Mouse (Mus musculus): ENCODE data around the gene Naa80.
A peak's percentile ranks its signal among the peaks of the same experiment; 100 is the strongest.

Naa80 gene

DNA sequence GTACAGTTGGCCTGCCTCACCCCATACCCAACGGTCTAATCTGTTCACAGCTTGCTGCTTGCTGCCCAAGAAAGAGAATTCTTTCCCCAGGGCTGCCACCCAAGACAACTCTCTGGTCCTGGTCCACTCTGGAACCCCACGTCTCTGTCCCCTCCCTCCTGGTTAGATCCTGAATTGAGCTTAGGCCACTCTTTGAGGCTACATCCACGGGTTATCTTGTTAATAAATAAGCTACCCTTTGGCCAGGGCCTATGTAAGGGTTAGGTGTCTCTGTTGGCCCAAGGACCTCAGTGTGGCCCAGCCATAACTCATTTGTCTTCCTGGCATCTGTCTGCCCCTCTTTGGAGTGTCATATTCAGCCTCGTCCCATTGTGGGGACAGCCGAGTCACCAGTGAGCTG lies 19.7 kb downstream of the Naa80 start:
- DNase-seq: no peak

DNA sequence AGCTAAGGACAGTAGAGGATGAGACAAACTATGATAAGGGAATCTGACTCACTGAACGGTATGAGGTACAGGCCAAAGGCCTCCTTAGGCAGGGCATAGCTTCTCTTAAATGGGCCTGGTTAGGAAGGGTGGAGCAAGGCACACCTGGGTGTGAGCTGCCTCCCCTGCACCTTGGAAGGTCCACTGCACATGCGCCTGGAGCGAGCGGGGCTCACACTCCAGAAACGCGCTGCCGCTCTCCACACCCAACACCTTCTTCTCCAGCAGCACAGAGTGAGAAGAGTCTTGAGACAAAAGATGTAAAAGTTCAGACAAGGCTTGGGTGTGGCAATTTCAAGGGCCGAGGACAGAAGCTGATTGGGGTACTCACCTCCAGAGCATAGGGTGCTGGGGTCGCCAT lies 20.7 kb downstream of the Naa80 start:
- no peak for DNase-seq

DNA sequence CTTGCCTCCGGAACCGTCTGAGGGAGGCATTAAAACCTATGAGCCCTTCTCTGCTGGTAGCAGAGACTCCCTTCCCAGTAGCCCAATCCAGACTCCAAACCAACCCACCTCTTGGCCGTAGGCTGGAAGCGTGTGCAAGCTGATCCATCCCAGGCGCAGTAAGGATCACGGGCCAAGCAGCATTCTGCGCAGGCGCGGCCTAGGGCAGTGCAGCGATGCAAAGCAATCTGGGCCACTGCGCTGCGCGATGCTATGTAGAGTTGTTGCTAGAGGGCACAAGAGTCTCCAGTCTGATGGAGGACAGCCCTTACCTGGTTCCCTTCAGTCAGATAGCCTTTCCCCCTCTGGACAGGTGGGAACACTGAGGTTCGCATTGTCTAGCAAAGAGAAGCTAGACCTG lies 21.2 kb downstream of the Naa80 start:
- no peak for DNase-seq

DNA sequence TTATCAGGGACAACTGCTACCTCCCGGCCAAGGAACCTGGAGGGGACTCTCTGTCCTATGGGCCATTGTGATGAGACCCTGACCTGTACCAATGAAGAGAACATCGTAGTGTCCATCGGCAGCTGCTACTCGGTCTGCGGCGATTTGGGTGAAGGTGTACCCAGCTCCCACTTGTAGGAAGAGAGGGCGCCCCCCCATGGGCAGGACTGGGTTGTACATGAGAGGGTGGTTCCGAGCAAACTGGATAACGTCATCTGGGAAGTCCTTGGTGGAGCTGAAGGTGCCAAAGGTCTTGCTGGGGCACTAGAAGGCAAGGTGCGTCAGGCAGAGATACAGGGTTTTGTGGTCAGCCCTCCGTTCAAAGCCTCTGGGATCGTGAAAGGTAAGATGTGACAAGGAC lies 22.1 kb downstream of the Naa80 start:
- DNase-seq: no peak

DNA sequence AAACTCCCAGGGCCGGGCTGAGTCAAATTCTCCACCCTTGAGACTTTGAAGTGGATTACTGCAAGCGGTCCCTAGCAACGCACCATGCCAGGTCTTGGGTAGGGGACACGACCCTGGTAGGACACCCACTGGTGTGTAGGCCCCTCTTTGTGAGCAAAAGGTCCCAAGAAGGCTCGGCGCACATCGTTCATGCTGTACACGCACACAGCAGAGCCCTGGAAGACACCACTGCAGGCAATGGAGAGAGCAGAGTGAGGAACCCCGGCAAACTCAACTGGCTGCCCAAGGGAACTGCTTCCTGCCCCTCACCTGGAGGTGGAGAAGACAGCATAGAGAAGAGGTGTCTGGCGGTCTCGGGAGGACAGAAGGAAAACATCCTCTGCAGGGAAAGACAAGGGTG lies 22.6 kb downstream of the Naa80 start:
- DNase-seq: no peak

DNA sequence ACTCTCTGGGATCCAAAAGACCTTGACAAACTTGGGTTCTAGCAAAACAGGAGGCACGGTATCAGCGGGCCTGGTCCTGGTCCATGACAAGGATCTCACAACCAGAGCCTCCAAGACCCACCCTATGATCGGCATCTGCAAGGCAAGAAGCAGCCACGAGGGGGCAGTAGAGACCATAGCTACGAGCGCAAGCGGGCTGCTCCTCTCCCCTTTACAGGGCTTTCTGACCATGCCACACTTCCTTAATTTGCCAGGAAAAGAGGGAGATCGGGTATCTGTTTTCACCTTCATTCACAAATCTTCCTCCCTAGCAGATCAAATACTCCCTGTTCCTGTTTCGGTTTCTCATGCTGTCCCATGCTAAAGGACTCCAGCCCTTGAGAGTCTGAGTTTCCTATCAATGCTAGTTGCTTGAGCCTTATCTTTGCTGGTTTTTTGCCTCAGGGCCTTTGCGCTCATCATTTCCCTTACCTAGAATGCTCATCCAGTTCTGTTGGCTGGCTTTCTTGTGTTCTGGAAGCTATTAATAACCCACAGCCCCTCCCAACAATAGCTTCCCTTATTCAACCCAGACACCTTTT lies 23.5 kb downstream of the Naa80 start:
- DNase-seq: peak; percentile 93

DNA sequence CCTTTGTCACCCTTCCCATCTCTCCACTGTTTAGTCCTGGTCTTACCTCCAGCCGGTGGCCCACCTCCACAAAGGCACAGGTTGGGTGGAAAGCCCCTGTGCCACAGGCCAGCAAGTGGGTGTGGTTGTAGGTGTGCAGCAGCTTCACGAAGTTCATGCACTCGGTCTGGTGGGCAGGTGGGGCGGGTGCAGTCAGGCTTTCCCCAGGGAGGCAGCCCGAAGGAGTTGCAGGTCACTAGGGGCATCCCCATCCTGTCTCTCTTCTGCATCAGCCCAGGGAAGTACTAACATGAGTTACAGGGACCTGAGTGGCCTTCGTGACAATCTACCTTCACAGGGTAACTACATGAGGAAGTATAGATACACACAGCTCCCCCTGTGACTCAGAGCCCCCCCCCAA lies 24.6 kb downstream of the Naa80 start:
- no peak for DNase-seq

DNA sequence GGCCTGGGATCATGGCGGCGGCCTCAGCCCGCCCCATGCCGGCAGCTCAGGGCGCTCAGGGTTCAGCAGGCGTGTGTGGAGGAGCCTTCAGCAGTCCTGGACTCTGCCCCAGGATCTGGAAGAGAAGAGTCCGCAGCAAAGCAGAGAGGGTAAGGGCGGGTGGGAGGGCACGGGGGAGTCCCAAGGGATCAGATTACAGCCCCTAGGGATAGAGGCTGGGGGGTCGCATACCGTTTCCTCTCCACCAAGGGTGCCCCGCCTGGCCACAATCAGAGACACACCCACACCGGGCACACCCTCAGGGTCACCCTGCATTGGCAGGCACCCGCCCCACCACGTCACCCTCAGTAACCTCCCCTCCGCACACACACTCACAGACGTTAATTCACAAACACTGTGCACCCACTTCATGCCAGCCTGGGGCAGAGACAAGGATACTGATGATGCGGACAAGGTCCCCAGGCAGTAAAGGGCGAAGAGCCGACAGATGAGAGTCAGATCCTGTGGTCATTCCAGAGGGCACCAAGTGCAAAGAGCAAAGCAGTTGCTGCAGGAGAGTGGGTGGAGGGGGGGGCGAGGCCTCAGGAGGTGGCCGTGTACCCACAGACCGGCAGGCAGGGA lies 26.5 kb downstream of the Naa80 start:
- peak; percentile 80 for DNase-seq

DNA sequence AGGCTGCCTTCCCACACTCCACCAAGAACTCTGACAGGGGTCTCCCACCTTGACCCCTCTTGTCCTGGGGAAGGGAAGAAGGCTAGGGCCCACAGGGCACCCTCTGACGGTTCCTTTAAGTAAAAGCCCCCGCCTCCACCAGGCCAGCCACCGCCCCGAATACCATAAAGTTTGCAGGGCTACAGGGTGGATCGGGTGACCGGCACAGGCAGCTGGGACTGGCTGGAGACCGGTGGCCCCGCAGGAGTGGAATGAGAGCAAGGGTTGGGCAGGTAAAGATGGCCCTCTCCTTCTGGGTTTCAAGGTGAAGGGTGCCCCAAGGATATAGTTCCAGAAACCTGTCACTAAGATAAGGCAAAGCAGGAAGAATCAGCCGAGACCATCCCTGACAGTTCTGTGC lies 27.9 kb downstream of the Naa80 start:
- DNase-seq: peak; percentile 78

DNA sequence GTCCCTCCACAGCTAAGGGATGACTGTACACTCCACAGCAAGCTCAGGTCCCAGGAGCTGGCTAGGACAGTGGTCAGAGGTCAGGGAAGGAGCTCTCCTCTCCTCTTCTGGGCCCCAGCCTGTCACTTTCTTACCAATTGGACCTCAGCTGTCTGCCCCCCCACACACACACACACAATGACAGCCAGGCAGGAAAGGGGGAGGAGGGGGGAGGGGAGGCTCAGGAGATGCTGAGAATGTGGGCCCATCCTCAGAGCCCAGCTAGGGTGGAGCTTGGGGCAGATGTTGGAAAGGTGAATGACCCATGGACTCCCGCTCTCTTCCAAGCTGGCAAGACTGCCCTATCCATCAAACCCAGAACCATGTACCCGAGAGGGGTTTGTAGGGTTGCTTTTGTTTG lies 28.3 kb downstream of the Naa80 start:
- no peak for DNase-seq

DNA sequence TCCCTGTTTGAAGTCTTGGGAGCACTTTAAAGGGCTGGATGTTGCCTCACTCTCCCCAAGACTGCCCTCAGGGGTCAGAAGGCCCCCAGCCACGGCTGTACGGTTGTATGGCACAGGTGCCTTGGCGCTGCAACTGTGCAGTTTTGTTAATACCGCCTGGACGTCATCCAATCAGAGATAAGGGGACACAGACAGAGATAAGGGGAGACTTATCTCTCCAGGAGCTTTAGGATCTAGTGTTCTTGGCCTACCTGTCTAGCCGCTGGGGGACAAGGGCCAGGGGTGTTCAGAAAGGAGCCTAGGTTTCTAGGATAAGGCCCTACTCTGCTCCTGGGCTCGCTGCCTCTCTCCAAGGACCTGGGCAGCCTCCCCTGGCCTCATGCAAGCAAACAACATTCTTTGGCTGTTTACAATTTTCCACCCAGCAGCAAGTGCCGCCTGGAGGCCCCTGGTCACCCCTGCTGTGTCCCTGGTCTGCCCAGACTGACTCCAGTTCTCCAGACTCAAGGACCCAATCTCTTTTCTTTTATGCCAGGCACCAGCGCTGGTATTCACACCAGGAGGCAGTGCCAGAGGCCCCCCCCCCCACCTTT lies 29.1 kb downstream of the Naa80 start:
- DNase-seq: no peak

DNA sequence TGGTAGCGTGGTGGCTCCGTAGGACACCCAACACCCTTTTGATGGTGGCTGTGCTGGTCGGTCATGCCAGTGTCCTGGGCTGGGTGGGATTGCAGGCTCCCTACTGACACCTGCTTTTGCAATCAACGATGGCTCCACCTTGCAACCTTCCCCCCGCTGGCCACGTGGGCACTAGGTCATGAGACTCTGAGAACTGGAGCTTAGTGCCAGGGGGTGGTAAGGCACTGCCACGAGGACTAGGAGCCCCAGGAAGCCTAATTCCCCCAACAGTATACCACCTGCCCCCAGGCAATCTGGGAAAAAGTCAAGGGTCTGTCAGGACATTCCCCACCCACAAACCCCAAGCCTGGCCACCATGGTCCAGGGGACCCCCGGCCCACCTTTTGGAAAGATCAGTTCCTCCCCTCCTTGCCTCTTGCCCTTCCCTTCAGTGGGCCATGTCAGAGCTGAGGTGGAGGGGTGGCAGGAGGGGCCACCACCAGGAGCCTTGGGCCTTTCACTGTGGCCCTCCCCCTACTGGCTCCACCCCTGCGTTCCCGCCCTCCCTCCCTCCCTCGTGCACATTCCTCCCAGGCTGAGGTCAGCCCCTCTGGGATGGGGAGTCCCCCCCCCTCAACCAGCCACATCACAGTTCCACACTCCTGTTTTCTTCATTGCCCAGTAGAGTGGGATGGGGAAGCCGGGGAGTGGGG lies 30.2 kb downstream of the Naa80 start, which contains the start of gene Sema3b:
Gene Sema3b, minus strand, starts transcription at position 489 of the 692 bp plus-strand sequence.
- DNase-seq: peak; percentile 67

DNA sequence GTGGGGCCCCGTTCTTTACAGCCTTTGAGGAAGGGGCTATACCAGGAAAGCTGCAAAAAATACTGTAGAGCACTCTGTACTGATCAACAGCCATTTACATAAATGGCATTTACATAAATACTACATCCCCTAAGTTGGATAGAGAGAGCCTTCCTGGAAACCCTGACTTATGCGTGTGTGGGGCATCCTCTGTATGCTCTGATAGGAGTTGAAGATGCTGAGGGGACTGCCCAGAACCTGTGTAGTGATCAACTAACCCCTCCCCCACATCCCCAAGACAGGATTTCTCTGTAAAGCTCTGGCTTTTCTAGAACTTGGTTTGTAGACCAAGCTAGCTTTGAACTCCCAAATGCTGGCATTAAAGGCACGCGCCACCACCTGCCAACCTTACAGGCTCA lies 30.7 kb downstream of the Naa80 start:
- no peak for DNase-seq

DNA sequence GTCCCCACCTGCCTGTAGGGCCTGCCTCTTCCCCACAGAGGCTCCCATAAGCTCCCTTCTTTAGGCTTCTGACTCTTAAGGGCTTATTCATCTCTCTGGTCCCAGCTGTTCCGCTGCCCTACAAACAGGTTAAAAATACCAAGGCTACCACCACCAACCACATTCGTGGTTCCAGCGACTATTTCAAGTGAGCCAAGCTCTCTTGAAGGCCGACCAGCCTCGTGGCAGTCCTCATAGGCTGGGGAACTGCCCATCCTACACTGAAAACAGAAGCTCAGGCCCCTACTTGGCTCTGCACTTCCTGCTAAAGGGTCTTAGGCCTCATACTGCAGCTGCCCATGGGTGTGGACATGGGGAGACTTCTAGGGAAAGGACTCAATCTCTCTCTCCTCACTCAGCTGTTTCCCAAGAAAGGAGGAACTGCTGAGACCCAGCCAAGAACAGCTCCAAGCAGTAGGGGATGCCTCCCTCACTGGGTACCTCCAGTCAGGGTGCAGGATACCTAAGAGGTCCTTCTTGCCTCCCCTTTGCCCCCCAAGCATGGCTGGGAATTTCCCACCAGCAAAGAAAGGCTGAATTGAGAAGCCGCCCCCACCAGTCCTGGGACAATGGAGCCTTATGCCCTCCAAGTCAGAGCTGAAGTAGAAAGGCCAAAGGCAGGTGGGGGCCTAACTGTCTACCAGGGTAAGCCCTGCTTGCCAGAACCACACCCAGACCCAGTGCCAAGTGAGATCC lies 32.9 kb downstream of the Naa80 start:
- no peak for DNase-seq

DNA sequence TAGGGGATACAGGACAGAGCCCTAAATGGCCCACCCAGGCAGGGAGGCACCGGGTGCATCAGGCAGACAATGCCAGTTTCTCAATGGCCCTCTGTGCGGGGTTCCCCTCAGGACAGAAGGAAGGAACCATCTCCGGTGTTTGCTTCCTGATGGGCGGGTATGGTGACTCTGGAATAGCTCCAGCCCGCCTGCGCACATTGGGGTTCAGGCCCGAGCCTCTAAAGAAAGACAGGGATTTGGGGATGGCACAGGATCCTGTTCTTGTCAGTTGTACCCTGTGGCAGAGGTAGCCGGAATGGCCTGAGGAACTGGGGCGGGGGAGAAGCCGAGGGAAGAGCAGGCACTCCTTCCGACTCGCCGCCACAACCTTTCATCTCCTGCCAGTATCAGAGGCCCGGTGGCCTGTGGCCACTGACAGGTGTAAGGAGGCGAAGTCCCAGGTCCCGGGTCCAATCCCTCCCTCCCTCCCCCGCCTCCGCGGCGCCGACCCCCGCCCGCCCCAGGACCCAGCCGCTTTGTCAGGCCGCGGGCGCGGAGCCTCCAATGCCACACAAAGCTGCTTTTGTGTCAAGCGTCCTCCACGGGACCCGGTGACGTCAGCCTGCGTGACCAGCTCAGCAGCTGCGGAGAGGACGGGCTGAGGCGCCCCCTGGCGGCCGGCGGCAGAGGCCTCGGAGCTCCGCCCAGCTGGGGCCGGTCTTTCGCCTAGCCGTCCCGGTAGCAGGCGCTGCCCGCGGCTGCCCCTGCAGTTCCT lies 33.7 kb downstream of the Naa80 start:
- peak; percentile 99 for DNase-seq

DNA sequence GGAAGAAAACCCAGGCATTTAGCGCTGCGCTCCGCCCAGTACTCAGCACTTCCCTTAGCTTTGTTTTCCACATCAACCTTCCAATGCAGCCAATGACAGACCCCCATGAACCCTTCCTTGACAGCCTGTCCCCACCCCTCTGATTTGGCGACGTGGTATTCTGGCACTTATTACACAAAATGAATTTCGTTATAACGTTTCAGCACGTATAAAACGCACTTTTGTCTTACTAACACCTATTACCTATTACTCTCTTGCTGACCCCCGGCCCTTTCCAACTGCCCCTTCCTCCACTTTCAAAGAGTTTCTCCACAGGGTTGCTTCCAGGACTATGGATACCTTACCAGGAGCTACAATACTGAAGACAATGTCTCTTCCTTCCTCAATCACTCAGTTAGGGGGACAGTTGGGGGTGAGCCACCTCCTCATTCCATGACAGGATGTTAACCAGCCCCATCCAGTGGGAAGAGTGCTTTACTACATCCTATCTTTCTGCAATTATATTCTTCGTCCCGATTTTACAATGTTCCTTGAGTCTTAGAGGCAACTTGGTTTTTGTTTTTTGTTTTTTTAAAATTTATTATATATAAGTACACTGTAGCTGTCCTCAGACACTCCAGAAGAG lies 34.4 kb downstream of the Naa80 start:
- DNase-seq: peak; percentile 54

DNA sequence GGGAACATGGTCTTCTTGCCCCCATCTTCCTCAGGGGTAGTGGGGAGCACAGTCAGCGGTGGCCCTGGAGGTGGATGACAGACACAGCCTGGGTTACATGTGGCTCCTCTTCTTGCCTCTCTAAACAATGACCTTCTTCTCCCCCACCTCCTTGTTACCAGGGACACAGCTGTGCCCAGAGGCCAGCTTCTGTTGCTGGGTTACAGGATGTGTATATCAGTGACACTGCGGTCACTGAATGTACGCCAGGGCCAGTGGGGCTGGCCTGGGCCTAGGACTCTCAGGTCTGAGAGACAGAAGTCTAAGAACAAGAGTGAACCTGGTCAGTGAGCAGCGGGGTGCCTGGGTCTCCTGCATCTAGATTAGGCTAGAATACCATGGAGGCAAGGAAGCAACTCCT lies 36.3 kb downstream of the Naa80 start:
- no peak for DNase-seq

DNA sequence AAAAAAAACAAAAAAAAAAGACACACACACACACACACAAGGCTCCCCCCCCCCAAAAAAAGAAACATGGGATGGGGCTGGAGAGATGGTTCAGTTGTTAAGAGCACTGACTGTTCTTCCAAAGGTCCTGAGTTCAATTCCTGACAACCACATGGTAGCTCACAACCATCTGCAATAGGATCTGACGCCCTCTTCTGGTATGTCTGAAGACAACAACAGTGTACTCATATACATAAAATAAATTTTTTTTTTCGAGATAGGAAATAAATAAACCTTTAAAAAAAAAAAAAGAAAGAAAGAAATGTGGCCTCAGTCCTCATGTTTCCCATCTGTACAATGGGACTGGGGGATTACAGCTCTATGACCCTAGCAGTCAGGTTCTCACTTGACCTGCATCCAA lies 38.8 kb downstream of the Naa80 start:
- DNase-seq: no peak

DNA sequence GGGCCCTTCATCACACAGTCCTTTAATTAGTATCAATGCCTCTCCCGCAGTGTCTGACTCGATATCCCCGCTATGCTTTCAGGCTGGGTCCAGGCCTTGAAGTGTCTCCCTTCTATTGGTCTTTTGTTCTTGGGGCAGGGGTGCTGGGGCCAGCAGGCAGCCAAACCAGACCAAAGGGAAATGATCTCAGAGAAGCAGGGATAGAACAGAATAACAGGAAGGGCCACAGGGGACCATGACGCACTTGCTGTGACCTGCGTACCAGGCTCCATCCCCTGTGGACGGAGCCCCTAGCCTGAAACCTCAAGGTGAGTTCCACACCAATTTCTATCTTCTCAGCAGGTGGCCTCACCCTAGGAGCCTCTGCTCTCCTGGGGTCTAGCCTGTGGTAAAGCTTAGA lies 39.4 kb downstream of the Naa80 start:
- no peak for DNase-seq

DNA sequence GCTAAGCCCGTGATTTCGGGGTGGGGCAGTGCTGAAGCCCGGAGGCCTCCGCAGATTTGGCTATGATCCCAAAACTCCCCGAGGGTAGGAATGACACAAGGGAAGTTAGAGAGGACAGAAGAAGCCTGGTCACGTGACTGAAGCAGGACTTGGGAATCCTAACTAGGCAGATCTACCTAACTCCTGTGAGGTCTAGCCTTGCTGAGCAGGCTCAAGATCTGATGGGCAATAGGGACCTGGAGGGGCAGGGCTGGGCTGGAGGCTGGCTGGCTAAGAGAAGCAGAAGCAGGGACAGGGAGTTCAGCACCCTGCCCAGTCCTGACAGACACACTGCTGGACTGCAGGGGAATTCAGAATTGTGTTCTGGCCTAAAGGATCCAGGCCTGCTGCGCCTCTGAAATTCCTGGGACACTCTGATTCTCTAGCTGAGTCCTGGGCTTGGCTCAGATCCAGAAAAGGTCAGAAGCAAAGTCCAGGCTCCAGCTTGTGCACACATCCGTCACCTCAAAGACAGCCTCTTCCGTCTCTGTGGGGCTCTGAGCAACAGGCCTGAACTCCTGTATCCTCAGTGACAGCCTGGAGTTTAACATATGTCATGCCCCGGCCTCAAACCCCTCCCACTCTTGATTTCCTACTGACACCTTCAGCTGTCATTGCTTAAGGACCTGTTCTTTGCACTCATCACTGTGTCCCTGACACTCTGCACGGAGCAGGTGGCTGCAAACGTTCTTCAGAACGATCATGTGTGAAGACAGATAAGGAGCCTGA lies 40.3 kb downstream of the Naa80 start:
- peak; percentile 91 for DNase-seq

DNA sequence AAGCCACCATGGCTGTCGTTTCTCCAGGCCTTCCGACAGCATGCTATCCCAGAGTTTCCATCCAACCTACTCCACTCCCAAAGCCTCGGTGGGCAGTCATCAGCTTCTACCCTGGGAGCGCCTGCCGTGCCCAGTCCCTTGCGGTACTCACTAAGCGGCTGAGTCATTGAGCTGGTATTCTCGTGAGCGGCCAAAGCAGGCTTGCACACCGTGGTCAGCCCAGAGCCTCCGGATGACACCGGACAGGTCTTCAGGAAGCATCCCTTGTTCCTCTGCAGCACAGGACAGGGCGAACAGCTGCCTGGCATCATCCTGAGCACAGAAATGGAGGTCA lies 40.8 kb downstream of the Naa80 start:
- no peak for DNase-seq

DNA sequence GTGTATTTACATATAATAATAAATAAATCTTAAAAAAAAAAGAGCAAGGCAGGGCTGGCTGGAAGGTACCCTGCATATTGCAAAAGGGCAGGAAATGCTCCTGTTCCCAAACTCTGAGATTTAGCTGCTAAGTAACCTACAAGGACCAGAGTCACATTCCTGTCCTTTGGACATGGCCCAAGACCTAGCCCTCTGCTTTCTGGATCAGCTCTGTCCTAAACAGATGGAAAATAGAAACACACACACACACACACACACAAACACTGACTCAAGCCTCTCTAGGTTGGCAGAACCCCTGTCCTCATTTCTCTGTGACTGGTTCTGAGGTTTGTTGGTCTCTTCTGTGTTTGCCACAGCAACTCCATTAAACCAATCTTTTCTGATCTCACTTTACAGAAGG lies 42.3 kb downstream of the Naa80 start:
- DNase-seq: peak; percentile 71

All from kidney, postnatal 14 days (tissue).